Mouse (Mus musculus) embryonic fibroblast, embryonic 13.5 days (primary cell): ENCODE measurements around the gene Nudt17.

ENCODE experiments used
- CTCF ChIP-seq: IDR thresholded peaks from 2 replicates; pipeline ENCODE4 v1.5.1; 2011; ENCODE audit warnings: mild to moderate bottlenecking, control low read depth, low read length, moderate library complexity, borderline replicate concordance; ENCODE audit not compliant: insufficient read depth
- POLR2A ChIP-seq: IDR thresholded peaks from 2 replicates; pipeline ENCODE4 v1.6.1; 2011; ENCODE audit warnings: low read depth, mild to moderate bottlenecking, control low read depth, low read length, moderate library complexity

- TF ChIP-seq POLR2A = no peak
- no peak for TF ChIP-seq CTCF
Observed at GRCm38 (mm10) chr3:96688854-96689253, 19.5 kb downstream of the Nudt17 start.
